Mouse (Mus musculus) embryonic facial prominence, embryonic 11.5 days (tissue): ENCODE measurements at regions not wholly inside any gene's neighbourhood (a gene's known extent, or its start where the extent isn't known, plus 50 kb on each side); places are given as distances from the start of the nearest gene placed in this dataset.

Experiments used
- ATAC-seq: fragments of 200-750 bp; cut with Nextera tagmentation; replicated peaks from 2 replicates; pipeline ENCODE4 v1.8.0; 2017; ENCODE audit warnings: low read depth; ENCODE audit not compliant: insufficient number of reproducible peaks, low FRiP score, low TSS enrichment
- DNase-seq: peaks from one replicate; pipeline ENCODE4 v3.0.0-alpha.2; 2015; ENCODE audit warnings: low spot score
- H3K27ac ChIP-seq: fragments of 300-500 bp; sonication (generic); replicated peaks from 2 replicates; pipeline ENCODE4 v1.5.1; 2014; ENCODE audit warnings: mild to moderate bottlenecking, low read depth, low read length, control low read depth
- H3K27me3 ChIP-seq: fragments of 300-500 bp; sonication (generic); 2 replicates; pipeline ENCODE4 v1.6.1; 2014; ENCODE audit warnings: mild to moderate bottlenecking, low read length, moderate library complexity, mixed read lengths; ENCODE audit not compliant: control insufficient read depth, insufficient read depth
- H3K36me3 ChIP-seq: fragments of 300-500 bp; sonication (generic); replicated peaks from 2 replicates; pipeline ENCODE4 v1.6.1; 2014; ENCODE audit warnings: low read depth, mild to moderate bottlenecking, low read length, moderate library complexity, mixed read lengths; ENCODE audit not compliant: control insufficient read depth, insufficient read depth
- H3K4me1 ChIP-seq: fragments of 300-500 bp; sonication (generic); 2 replicates; pipeline ENCODE4 v1.6.1; 2014; ENCODE audit warnings: low read length, mixed read lengths; ENCODE audit not compliant: control insufficient read depth, insufficient read depth
- H3K4me2 ChIP-seq: fragments of 300-500 bp; sonication (generic); 2 replicates; pipeline ENCODE4 v1.6.1; 2014; ENCODE audit warnings: low read depth, mild to moderate bottlenecking, control low read depth, low read length, moderate library complexity
- H3K4me3 ChIP-seq: fragments of 300-500 bp; sonication (generic); 2 replicates; pipeline ENCODE4 v1.5.1; 2014; ENCODE audit warnings: low read depth, low read length, control low read depth
- H3K9ac ChIP-seq: fragments of 300-500 bp; sonication (generic); replicated peaks from 2 replicates; pipeline ENCODE4 v1.6.1; 2014; ENCODE audit warnings: mild to moderate bottlenecking, control low read depth, low read length
- H3K9me3 ChIP-seq: fragments of 300-500 bp; sonication (generic); replicated peaks from 2 replicates; pipeline ENCODE4 v1.6.1; 2016; ENCODE audit warnings: mild to moderate bottlenecking, low read length, inconsistent platforms, mixed read lengths; ENCODE audit not compliant: control insufficient read depth
- WGBS: fragments of 180-500 bp; shearing (Covaris S2); extraction: QIAGEN DNeasy Blood & Tissue Kit; methylation state at CpG from one replicate; pipeline ENCODE4 v1.1.7; 2014; 5-methylcytosine and 5-hydroxymethylcytosine counted together

GRCm38 (mm10) chr9:66646226-66646625 lies 53.3 kb upstream of the Usp3 start:
- 0 out of 2 replicates have a peak, but pooled peaks have one; percentile 75 for ATAC-seq
- H3K27ac ChIP-seq = no peak overlapping the region
- peak; percentile 94 for DNase-seq
- H3K27me3 ChIP-seq = no peaks in the 10 kb centered on the region
- no peak overlapping the region for H3K4me3 ChIP-seq
- H3K4me1 ChIP-seq = no peaks in the 10 kb centered on the region
- no peak overlapping the region for H3K9ac ChIP-seq
- H3K36me3 ChIP-seq = no peaks in the 10 kb centered on the region
- no peak overlapping the region for H3K4me2 ChIP-seq
- WGBS = 13% methylated on average over 7 of the region's 7 CpGs
- no peaks in the 10 kb centered on the region for H3K9me3 ChIP-seq

DNA sequence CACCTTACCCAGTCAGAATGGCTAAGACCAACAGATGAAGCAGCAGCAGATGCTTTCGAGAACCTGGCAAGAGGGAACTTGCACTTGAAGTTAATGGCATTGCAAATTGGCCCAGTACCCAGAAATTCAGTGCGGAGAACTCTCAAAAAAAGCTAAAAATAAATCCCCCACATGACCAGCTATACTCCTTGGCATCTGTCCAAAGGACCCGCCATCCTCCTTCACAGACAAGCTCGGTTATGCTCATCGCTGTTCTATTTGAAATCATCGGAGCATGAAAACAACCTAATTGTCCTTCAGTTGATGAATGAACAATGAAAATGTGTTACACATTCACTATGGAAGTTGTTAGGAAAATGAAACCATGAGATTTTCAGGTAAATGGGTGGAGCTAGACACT lies 58.4 kb upstream of the Usp3 start:
- DNase-seq (no peak), ATAC-seq (no peak)
- no peaks in the 10 kb centered on the region for H3K4me1 ChIP-seq
- no peak overlapping the region for H3K9ac ChIP-seq
- no peaks in the 10 kb centered on the region for H3K36me3 ChIP-seq
- H3K4me3 ChIP-seq = no peak overlapping the region
- no peaks in the 10 kb centered on the region for H3K27me3 ChIP-seq
- WGBS = 81% methylated on average over 6 of the region's 6 CpGs
- H3K4me2 ChIP-seq = no peak overlapping the region
- H3K27ac ChIP-seq = no peak overlapping the region
- no peaks in the 10 kb centered on the region for H3K9me3 ChIP-seq

DNA sequence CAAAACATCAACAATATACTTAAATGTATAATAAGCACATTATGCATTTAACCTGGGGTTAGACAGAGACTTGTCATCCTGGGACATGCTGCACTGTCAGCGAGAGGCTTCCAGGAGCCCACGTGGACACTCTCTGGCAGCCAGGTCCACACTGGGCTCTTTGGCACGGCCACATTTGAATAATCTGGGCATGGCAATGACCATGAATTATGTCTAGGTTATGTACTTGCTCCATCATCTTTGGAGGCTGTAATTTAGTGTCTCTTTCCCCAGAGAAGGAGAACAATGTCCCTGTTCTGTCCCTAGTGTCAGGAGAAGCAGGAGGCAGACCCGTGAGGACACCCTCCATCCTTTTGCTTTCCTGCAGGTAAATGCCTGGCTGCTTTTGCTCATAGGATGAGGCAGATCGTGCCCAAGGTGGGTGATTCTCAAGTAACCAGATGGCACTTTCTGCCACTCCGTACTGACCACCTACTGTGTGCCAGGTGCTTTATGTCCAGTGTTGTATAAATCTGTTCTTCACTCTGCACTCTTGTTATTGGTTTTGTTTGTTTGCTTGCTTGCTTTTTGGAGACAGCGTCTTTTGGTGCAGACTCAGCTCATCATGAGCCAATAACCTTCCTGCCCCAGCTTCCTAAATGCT lies 56.2 kb upstream of the Car12 start:
- no peaks in the 10 kb centered on the region for H3K9me3 ChIP-seq

DNA sequence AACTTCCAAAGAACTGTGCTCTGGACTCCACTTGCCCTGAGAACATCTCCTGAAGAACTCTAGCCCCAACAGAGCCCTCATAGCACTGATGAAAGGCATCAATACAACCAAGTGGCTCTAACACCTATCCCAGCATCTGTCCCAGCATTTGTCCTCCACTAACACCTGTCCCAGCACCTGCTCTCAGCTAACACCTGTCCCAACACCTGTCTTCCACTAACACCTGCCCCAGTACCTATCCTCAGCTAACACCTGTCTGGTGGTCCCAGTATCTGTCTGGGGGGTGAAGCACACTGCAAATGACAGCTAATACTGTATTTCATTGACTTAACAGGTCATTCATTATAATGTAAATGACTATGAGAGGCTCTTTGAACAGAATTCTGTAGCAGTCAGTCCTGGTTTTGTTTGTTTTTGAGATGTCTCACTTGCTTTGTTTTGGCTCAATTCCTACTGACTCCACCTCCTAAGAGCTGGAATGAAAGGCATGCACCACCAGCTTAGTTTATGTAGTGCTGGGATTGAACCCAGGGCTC lies 54.7 kb upstream of the Car12 start:
- Histone ChIP-seq H3K27me3 (no peaks in the 10 kb centered on the region), H3K9me3 (no peaks in the 10 kb centered on the region), H3K27ac (no peak overlapping the region), H3K4me1 (0 out of 2 replicates have a peak, but pooled peaks cover 2% of the 10 kb centered on the region), H3K9ac (no peak overlapping the region), H3K4me2 (no peak overlapping the region), H3K4me3 (no peak overlapping the region), H3K36me3 (no peaks in the 10 kb centered on the region)
- ATAC-seq (no peak), DNase-seq (no peak)

More for the DNA sequence above, 56.2 kb upstream of the Car12 start:
- 86% methylated on average over 7 of the region's 7 CpGs for WGBS
- H3K4me2 ChIP-seq = no peak overlapping the region
- no peaks in the 10 kb centered on the region for H3K36me3 ChIP-seq
- no peak overlapping the region for H3K27ac ChIP-seq
- H3K4me3 ChIP-seq = no peak overlapping the region
- no peak overlapping the region for H3K9ac ChIP-seq
- no peaks in the 10 kb centered on the region for H3K27me3 ChIP-seq
- DNase-seq (no peak), ATAC-seq (no peak)
- H3K4me1 ChIP-seq = 0 out of 2 replicates have a peak, but pooled peaks cover 2% of the 10 kb centered on the region

DNA sequence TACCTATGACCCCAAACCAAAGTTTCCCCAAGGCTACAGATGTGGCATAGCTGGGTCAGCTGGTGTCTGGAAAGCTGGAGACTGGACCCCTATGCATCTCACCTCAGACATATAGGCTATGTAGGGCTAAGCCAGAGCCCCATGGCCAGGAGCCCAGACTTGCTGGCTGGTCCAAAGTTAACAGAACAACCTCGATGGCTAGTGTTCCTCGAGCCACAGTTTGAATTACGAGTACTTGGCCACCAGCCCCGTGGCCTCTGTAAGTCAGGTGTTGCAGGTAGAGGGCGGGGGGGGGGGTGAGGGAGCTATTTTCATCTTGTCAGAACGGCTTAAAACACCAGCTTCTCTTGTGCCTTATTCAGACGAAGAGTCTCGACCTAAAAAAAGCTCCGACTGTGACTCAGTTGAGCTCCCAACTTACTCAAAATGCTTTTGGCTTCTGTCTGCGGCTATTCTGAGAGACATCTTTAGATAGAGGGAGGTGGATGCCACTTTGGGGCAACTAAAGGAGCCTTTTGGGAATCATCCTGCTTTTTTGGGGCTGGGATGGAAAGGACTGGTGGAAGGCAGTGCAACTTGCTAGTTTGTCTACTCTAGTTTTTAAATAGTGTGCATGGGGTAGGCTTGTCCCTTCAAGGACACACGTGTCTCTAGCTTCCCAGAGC lies 53.6 kb upstream of the Car12 start:
- no peaks in the 10 kb centered on the region for H3K36me3 ChIP-seq

DNA sequence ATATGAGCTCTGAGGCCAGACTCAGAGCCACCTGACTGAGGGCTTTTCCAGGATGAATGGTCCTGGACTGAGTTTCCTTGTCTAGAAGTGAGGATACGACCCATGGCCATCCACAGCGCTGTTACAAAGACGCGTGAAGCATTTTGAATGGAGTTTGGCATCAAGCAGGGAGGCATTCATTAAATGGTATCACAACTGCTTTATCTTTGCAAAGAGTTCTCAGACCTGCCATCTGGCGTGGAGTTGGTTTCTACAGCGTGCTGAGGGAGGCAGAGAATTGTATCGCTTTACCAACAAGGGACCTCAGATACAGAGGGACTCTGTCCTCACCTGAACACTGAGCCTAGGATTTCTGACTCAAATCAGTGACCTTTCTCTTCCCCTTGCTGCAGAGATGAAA lies 51.9 kb upstream of the Car12 start:
- H3K9ac ChIP-seq = no peak overlapping the region
- no peak overlapping the region for H3K4me2 ChIP-seq
- 0 out of 2 replicates have a peak, but pooled peaks cover 2% of the 10 kb centered on the region for H3K4me1 ChIP-seq
- no peak overlapping the region for H3K4me3 ChIP-seq
- H3K9me3 ChIP-seq = no peaks in the 10 kb centered on the region
- H3K27me3 ChIP-seq = no peaks in the 10 kb centered on the region
- WGBS = 82% methylated on average over 7 of the region's 7 CpGs
- H3K27ac ChIP-seq = no peak overlapping the region
- H3K36me3 ChIP-seq = no peaks in the 10 kb centered on the region
- no peak for ATAC-seq
- no peak for DNase-seq

More for the DNA sequence above, 53.6 kb upstream of the Car12 start:
- Histone ChIP-seq H3K27ac (no peak overlapping the region), H3K9me3 (no peaks in the 10 kb centered on the region), H3K4me1 (0 out of 2 replicates have a peak, but pooled peaks cover 2% of the 10 kb centered on the region), H3K9ac (no peak overlapping the region), H3K4me2 (no peak overlapping the region), H3K4me3 (no peak overlapping the region), H3K27me3 (no peaks in the 10 kb centered on the region)
- WGBS = 86% methylated on average over 11 of the region's 11 CpGs
- no peak for ATAC-seq
- no peak for DNase-seq

GRCm38 (mm10) chr9:66662443-66662842 lies 51.0 kb upstream of the Car12 start:
- 0 out of 2 replicates have a peak, but pooled peaks cover 2% of the 10 kb centered on the region for H3K4me1 ChIP-seq
- H3K4me2 ChIP-seq = no peak overlapping the region
- ATAC-seq (0 out of 2 replicates have a peak, but pooled peaks have one; percentile 36), DNase-seq (peak; percentile 85)
- H3K4me3 ChIP-seq = no peak overlapping the region
- no peaks in the 10 kb centered on the region for H3K36me3 ChIP-seq
- 29% methylated on average over 4 of the region's 4 CpGs for WGBS
- peak overlapping the region; percentile 35; the same call in 1 of the 2 replicates for H3K27ac ChIP-seq
- H3K9ac ChIP-seq = no peak overlapping the region
- H3K9me3 ChIP-seq = no peaks in the 10 kb centered on the region
- H3K27me3 ChIP-seq = no peaks in the 10 kb centered on the region
